Mouse (Mus musculus): ENCODE measurements around the gene Atf6b.

DNA sequence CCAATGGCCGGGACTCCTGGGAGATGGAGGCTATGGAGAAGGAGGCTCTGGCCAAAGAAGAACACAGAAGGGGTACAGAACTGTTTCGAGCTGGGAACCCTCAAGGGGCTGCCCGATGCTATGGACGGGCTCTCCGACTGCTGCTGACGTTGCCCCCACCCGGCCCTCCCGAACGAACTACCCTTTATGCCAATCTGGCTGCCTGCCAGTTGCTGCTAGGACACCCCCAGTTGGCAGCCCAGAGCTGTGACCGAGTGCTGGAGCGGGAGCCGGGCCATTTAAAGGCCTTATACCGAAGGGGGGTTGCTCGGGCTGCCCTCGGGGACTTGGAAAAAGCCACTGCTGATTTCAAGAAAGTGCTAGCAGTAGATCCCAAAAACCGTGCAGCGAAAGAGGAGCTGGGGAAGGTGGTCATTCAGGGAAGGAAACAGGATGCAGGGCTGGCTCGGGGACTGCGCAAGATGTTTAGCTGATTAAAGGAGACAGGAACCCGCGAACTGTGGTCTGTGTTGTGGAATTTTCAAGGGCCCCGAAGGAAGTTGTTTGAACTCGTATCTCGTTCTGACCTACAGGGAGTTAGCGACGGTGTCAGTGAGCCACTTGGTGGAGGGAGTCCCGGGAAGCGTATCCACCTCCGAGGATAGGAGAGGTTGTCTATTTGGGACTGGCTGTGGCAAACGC lies 975 bp upstream of the Atf6b start:
- TF ChIP-seq E2F4 (IDR thresholded peaks at IDR 0.05; ENCODE audit: borderline replicate concordance, low read depth, low read length) (no peak), MEF2A (IDR thresholded peaks at IDR 0.05; ENCODE audit: extremely low read depth, insufficient replicate concordance, low read depth, low read length, poor library complexity, severe bottlenecking) (no peak), NELFE (IDR thresholded peaks at IDR 0.05; ENCODE audit: low read depth, low read length) (no peak), CTCF (IDR thresholded peaks at IDR 0.05 in 2 of 3, conservative IDR thresholded peaks at IDR 0.05 in 1 of 3; ENCODE audit: control insufficient read depth in 1 of 3, insufficient read depth in 1 of 3, low read depth in 2 of 3, low read length in 3 of 3, poor library complexity in 1 of 3, severe bottlenecking in 1 of 3) (no peak), MYC (IDR thresholded peaks at IDR 0.05; ENCODE audit: low read depth, low read length) (no peak), TAL1 (IDR thresholded peaks at IDR 0.05; ENCODE audit: low read length) (no peak), USF2 (IDR thresholded peaks at IDR 0.05; ENCODE audit: borderline replicate concordance in 1 of 2, insufficient read depth in 1 of 2, low read depth in 1 of 2, low read length in 2 of 2) (no peak), SMC3 (IDR thresholded peaks at IDR 0.05; ENCODE audit: low read depth, low read length) (no peak), POLR2AphosphoS2 (IDR thresholded peaks at IDR 0.05; ENCODE audit: low read length) (no peak), POLR2A (IDR thresholded peaks at IDR 0.05; ENCODE audit: control insufficient read depth in 1 of 2, insufficient read depth in 1 of 2, low read depth in 1 of 2, low read length in 2 of 2, poor library complexity in 1 of 2) (no peak), CHD2 (IDR thresholded peaks at IDR 0.05; ENCODE audit: low read length) (no peak), NRF1 (IDR thresholded peaks at IDR 0.05; ENCODE audit: insufficient read depth, low read depth, low read length, poor library complexity, severe bottlenecking) (no peak), GATA1 (IDR thresholded peaks at IDR 0.05; ENCODE audit: low read depth, low read length) (no peak), SIN3A (IDR thresholded peaks at IDR 0.05; ENCODE audit: low read length) (no peak)

All from MEL (cell line).